Mouse (Mus musculus): ENCODE data around the gene Zfyve28. TPM values are rescaled to one million over a fixed set of nuclear protein-coding genes. Genes with fewer than 3 reads are reported as not detected.

Zfyve28 gene
- polyA plus RNA-seq, 1 experiment from 2014 or later, result not detected

DNA sequence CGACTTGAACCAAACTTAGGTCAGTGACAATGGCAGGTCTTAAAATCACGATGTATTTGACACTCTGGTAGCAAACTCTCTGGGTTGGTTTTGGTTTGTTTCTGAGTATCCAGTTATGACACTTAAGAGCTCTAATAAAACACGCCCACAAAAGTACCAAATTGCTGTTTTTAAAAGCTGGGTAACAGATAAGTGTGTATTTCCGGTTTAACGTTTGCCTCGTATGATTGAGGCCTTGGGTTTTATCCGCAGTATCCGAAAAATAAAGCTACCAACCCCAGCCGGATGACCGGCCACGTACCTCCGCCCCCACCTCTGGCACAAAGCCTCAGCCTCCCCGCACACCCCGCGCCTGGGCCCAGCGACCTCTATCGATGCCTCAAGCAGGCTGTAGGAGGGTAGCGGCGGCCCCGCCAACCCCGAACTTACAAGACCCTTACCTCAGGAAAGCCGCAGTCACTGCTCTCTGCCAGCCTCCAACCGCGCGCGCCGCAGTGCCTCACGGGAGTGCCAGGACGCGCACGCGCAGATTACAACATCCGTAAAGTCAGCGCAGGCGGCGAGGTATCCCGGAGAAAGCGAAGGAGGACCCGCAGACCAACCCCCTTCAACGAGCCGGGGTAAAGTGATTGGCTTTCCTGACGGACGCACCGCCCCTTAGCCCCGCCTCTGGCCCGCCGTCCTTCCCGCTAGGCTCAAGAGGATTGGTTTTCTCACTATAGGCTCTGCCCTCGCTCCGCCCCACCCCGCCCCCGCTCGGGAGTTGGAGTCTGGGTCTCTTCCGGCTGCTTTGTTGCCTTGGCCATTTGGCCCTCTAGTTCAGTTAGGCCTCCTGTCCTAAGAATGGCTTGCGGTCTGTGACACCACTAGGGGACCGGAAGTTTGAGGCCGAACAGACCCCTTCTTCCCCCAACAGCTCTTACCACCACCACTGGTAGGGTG lies 119.0 kb downstream of the Zfyve28 start, which contains the start of the genes Poln and Haus3:
TSS of gene Poln (minus strand) at position 499 of the 942 bp plus-strand sequence.
TSS of gene Haus3 (minus strand) at position 578 of the 942 bp plus-strand sequence.
- under 1% methylated on average over 57 of the region's 57 CpGs for WGBS
- Histone ChIP-seq H3K36me3 (ENCODE audit: control insufficient read depth, insufficient read depth, low read length) (no peaks in the 10 kb centered on the region; the same call in 1 of the 2 replicates), H3K4me2 (peak within 1 kb of the TSS; percentile 73), H3K4me1 (replicated peaks; ENCODE audit: control insufficient read depth, insufficient read depth, low read length) (peaks cover 14% of the 10 kb centered on the region), H3K9ac (ENCODE audit: low read depth, low read length) (peak within 1 kb of the TSS; percentile 83), H3K9me3 (ENCODE audit: control insufficient read depth, low read length) (no peaks in the 10 kb centered on the region), H3K4me3 (ENCODE audit: low read depth, low read length) (peak within 1 kb of the TSS; percentile 75), H3K27me3 (replicated peaks; ENCODE audit: control insufficient read depth, insufficient read depth, low read length) (no peaks in the 10 kb centered on the region), H3K27ac (ENCODE audit: low read depth, low read length) (peak within 1 kb of the TSS; percentile 91)
- peak; percentile 99 for DNase-seq (ENCODE audit: low spot score)
- peak; percentile 100 for ATAC-seq (replicated peaks; ENCODE audit: low FRiP score)

DNA sequence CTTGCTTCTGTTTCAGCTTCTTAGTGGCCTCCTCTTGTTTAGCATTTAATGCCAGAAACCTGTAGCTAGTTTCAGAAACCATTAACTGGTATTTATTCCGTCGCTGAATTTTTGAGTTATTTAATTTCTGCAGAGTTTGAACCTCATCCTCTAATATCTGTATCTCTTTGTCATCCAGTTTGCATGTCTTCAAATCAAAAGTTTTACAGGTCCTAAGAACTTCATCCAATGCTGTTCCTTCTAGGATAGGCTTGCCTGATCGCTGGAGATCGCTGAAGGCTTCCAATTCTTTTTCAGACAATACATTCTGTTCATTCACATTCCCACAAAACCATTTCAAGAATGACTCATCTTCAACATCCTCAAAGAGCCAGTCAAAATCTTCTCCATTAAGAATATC lies 120.4 kb downstream of the Zfyve28 start:
- no peaks in the 10 kb centered on the region for H3K9me3 ChIP-seq (ENCODE audit: control insufficient read depth, low read length)
- DNase-seq (ENCODE audit: low spot score) (no peak), ATAC-seq (replicated peaks; ENCODE audit: low FRiP score) (no peak)
- H3K27ac ChIP-seq (ENCODE audit: low read depth, low read length), result no peak overlapping the region
- no peak overlapping the region for H3K9ac ChIP-seq (ENCODE audit: low read depth, low read length)
- H3K4me1 ChIP-seq (replicated peaks; ENCODE audit: control insufficient read depth, insufficient read depth, low read length), result peaks cover 14% of the 10 kb centered on the region
- 0 out of 2 replicates have a peak overlapping the region, but pooled peaks have one; percentile 21 for H3K4me3 ChIP-seq (ENCODE audit: low read depth, low read length)
- peak overlapping the region; percentile 64 for H3K4me2 ChIP-seq
- 84% methylated on average over 4 of the region's 4 CpGs for WGBS
- peaks cover 3% of the 10 kb centered on the region; the same call in 1 of the 2 replicates for H3K36me3 ChIP-seq (ENCODE audit: control insufficient read depth, insufficient read depth, low read length)
- H3K27me3 ChIP-seq (replicated peaks; ENCODE audit: control insufficient read depth, insufficient read depth, low read length), result no peaks in the 10 kb centered on the region

DNA sequence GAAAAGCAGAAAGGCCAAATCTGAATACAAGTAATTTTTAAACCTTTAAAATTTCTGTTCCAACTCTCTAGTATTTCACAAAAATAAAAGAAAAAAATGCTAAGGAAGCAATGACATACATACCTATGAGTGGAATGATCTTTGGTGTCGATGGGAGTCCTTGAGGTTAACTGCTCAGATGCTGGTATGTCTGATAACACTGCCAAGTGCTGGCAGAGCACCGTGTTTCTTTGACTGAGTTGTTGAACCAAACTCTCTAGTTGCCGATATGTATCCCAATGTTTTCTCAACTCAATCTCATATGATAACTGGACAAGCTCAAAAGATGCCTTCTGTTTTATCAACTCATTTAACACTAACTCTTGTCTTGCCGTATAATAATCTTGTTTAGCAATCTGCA lies 122.5 kb downstream of the Zfyve28 start:
- 43% methylated on average over 4 of the region's 4 CpGs for WGBS
- Histone ChIP-seq H3K9me3 (ENCODE audit: control insufficient read depth, low read length) (no peaks in the 10 kb centered on the region), H3K27me3 (replicated peaks; ENCODE audit: control insufficient read depth, insufficient read depth, low read length) (no peaks in the 10 kb centered on the region), H3K27ac (ENCODE audit: low read depth, low read length) (no peak overlapping the region), H3K36me3 (ENCODE audit: control insufficient read depth, insufficient read depth, low read length) (peaks cover 3% of the 10 kb centered on the region; the same call in 1 of the 2 replicates), H3K4me1 (replicated peaks; ENCODE audit: control insufficient read depth, insufficient read depth, low read length) (peaks cover 14% of the 10 kb centered on the region), H3K4me3 (ENCODE audit: low read depth, low read length) (peak overlapping the region; percentile 20; the same call in 1 of the 2 replicates), H3K4me2 (peak overlapping the region; percentile 48), H3K9ac (ENCODE audit: low read depth, low read length) (no peak overlapping the region)
- ATAC-seq (replicated peaks; ENCODE audit: low FRiP score), result no peak
- DNase-seq (ENCODE audit: low spot score), result no peak

DNA sequence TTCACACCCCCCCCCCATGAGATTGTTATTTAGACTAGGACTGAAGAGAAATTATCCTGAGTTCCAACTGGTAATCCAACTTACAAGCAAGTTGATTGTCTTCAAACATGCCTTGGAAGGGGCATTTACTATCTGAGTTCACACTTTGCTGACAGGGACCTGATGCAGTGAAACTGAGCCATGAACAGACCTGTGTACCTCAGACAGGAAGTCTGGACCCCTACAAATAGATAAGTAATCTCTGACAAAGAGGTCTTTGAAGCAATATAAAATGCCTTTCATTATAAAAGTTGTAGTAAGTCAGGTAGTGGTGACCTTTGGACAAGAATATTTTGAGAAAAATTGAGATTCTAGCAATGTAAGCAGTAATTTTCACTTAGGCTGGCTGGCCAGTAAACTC lies 139.8 kb downstream of the Zfyve28 start:
- Histone ChIP-seq H3K36me3 (ENCODE audit: control insufficient read depth, insufficient read depth, low read length) (no peaks in the 10 kb centered on the region; the same call in 1 of the 2 replicates), H3K27ac (ENCODE audit: low read depth, low read length) (no peak overlapping the region), H3K4me1 (replicated peaks; ENCODE audit: control insufficient read depth, insufficient read depth, low read length) (no peaks in the 10 kb centered on the region), H3K9me3 (ENCODE audit: control insufficient read depth, low read length) (no peaks in the 10 kb centered on the region), H3K4me3 (ENCODE audit: low read depth, low read length) (no peak overlapping the region), H3K4me2 (no peak overlapping the region), H3K9ac (ENCODE audit: low read depth, low read length) (no peak overlapping the region), H3K27me3 (replicated peaks; ENCODE audit: control insufficient read depth, insufficient read depth, low read length) (no peaks in the 10 kb centered on the region)
- ATAC-seq (replicated peaks; ENCODE audit: low FRiP score) (no peak), DNase-seq (ENCODE audit: low spot score) (no peak)

DNA sequence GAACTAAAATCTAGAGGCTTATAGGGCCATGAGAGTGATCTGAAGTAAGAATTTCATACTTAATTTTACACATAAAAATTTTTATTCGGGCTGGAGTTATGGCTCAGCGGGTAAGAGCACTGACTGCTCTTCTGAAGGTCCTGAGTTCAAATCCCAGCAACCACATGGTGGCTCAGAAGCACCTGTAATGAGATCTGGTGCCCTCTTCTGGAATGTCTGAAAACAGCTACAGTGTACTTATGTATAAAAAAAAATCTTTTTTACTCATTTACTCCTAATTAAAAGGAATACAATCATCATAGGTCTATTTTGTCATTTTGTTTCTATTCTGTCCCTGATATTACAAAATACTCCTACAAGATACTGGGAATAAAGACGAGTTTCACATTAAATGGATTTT lies 140.7 kb downstream of the Zfyve28 start:
- 82% methylated on average over 3 of the region's 3 CpGs for WGBS
- Histone ChIP-seq H3K9me3 (ENCODE audit: control insufficient read depth, low read length) (no peaks in the 10 kb centered on the region), H3K4me2 (no peak overlapping the region), H3K27me3 (replicated peaks; ENCODE audit: control insufficient read depth, insufficient read depth, low read length) (no peaks in the 10 kb centered on the region), H3K4me3 (ENCODE audit: low read depth, low read length) (no peak overlapping the region), H3K9ac (ENCODE audit: low read depth, low read length) (no peak overlapping the region), H3K27ac (ENCODE audit: low read depth, low read length) (no peak overlapping the region), H3K4me1 (replicated peaks; ENCODE audit: control insufficient read depth, insufficient read depth, low read length) (no peaks in the 10 kb centered on the region), H3K36me3 (ENCODE audit: control insufficient read depth, insufficient read depth, low read length) (no peaks in the 10 kb centered on the region)
- ATAC-seq (replicated peaks; ENCODE audit: low FRiP score) (no peak), DNase-seq (ENCODE audit: low spot score) (no peak)

Other genes with a start within 250 kb of the Zfyve28 start
- 0.58 and 0.79 TPM in 2 replicates for gene Poln, start 119.0 kb downstream of the Zfyve28 start, polyA plus RNA-seq (2014; fragmentation: Nextera tagmentation; extraction: Ambion mirVana)
- gene Haus3, start 118.9 kb downstream of the Zfyve28 start, polyA plus RNA-seq (2014; fragmentation: Nextera tagmentation; extraction: Ambion mirVana), result 47.5 and 51.5 TPM in 2 replicates
- 8.5 and 12.5 TPM in 2 replicates for gene Mxd4, start 100.7 kb downstream of the Zfyve28 start, polyA plus RNA-seq (2014; fragmentation: Nextera tagmentation; extraction: Ambion mirVana)
- gene Cfap99, start 151 bp upstream of the Zfyve28 start, polyA plus RNA-seq (2014; fragmentation: Nextera tagmentation; extraction: Ambion mirVana), result not detected in 2 replicates
- 151 and 174 TPM in 2 replicates for gene Rnf4, start 47.8 kb upstream of the Zfyve28 start, polyA plus RNA-seq (2014; fragmentation: Nextera tagmentation; extraction: Ambion mirVana)
- 8.8 and 8.9 TPM in 2 replicates for gene Fam193a, start 81.5 kb upstream of the Zfyve28 start, polyA plus RNA-seq (2014; fragmentation: Nextera tagmentation; extraction: Ambion mirVana)
- gene Tnip2, start 225.5 kb upstream of the Zfyve28 start, polyA plus RNA-seq (2014; fragmentation: Nextera tagmentation; extraction: Ambion mirVana), result 12.3 and 12.8 TPM in 2 replicates
- 5.2 and 8.4 TPM in 2 replicates for gene Sh3bp2, start 237.4 kb upstream of the Zfyve28 start, polyA plus RNA-seq (2014; fragmentation: Nextera tagmentation; extraction: Ambion mirVana)